Mouse (Mus musculus): Measurements from ENCODE around the gene Snrnp40.

- TF ChIP-seq POLR2A (IDR thresholded peaks at IDR 0.05; ENCODE audit: borderline replicate concordance, low read depth, low read length) (no peak), CTCF (IDR thresholded peaks at IDR 0.05; ENCODE audit: low read depth, low read length) (no peak)
These were observed 44.0 kb upstream of the Snrnp40 start for GRCm38 (mm10) chr4:130315771-130316527.
